Mouse (Mus musculus): ENCODE results near the gene Saxo1.

The Saxo1 gene

DNA sequence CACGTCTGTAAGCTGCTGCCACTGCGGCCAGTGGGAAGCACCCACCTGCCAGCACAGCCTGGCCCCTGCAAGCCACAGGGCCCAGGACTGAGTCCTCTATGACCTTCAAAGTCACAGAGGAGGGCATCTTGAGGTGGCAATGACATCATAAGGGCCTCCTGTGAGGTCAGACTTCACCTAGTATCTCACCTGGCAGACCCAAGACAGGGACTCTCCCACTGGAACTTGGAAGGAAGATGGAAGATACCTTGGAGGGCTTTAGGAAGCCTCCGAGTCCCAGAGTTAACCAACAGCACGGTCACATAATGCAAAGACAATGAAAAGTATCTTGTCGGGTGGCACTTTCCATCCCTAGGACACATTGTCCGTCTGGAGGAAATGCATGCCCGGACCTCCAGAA lies at the start of gene Saxo1:
Gene Saxo1, minus strand, starts transcription at position 101 of the 400 bp plus-strand sequence.
- DNase-seq: no peak

DNA sequence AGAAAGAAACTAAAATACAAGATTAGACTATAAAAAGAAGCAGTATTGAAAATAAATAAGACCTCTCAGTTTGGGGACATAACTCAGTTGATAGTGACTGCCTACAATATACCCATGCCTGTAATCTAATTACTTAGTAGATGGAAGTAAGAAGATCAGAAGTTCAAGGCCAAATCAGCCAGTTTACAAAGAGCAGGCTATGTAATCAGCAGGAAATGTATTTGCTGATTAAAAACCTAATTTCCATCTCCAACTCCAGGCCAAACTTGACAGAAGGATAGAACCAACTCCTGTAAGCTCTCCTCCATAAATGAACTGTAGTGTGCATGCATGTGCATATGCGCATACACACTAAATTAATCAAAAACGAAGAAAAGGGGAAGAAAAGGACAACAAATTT lies 33.2 kb upstream of the Saxo1 start:
- no peak for DNase-seq

DNA sequence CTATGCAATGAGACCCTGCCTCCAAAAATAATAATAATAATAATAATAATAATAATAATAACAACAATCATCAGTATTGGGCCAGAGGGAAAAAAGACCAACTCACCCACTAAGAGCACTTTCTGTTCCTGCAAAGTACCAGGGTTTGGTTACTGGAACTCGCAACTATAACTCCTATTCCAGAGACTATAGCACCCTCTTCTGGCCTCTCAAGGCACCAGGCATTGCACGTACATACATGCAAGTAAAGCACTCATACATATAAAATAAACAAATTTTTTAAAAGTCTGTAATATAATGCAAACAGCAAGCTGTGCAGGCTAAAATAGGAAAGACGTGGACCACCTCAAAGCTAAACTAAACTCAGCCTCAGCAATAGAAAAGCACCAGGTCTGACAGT lies 30.1 kb upstream of the Saxo1 start:
- DNase-seq: peak; percentile 16 to 28

DNA sequence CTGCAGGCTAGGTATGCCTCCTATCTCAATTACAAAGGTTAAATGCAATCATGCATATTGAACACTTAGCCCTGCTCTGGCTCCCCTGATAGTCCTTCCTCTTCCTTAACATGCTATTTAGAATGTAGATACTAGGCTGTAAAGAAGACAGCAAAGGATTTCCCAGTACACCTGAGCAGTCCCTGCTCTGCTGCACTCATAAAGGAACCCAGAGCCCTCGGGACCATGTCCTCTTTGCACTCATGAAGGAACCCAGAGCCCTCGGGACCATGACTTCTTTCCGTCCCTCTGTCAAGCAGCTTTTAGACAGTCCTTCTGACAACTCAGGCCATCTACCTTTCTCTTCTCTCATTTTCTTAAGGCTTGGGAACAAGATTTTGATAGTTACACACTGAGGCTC lies 22.5 kb upstream of the Saxo1 start:
- DNase-seq: no peak

GRCm38 (mm10) chr4:86580056-86580455 lies 21.9 kb upstream of the Saxo1 start:
- DNase-seq: no peak

GRCm38 (mm10) chr4:86576630-86577225 lies 18.6 kb upstream of the Saxo1 start:
- no peak for DNase-seq

- DNase-seq: peak; percentile 59 to 69
Measured at GRCm38 (mm10) chr4:86576120-86576541, 18.0 kb upstream of the Saxo1 start.

GRCm38 (mm10) chr4:86575283-86575983 lies 17.3 kb upstream of the Saxo1 start, which contains the start of gene Rraga:
Rraga (plus strand) TSS chr4:86575668.
- DNase-seq: peak; percentile 98 to 99

GRCm38 (mm10) chr4:86574939-86575282 lies 16.8 kb upstream of the Saxo1 start:
- peak in 1 of 2 experiments; percentile 13 for DNase-seq

DNA sequence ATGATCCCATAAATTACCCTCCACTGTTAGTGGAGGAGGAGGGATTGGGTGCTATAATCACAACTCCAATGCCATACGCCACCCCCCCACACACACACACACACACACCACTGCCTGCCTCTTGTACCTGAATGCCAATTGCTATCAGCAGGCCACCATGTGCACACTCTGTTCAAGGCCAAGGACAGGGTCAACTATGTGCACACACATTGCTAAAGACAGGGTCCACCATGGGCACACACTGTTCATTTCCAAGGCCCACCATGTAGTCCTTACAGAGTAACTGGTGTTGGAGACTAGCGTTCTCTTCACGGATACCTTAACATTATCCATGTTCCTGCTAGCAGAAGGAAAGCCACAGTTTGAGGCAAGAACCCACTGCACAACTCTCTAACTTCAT lies 2.9 kb upstream of the Saxo1 start:
- no peak for DNase-seq

- no peak for DNase-seq
Measured at GRCm38 (mm10) chr4:86559006-86559405, 878 bp upstream of the Saxo1 start.

DNA sequence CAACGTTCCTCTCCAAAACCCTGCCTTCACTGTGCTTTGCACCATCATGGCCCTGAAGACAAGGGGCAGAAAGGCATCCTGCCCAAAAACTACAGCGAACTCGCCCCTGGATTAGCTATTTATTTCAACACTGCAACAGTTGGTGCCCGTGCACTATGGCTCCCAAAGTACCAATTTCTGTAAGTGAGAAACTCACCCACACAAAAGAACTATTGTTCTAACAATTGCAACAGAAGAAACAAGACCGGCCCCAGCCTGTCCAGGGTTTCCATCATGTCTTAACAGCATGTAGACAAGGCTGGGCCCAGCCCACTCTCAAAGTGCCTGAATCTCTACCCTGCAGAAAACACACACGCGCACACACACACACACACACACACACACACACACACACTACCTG lies 757 bp downstream of the Saxo1 start:
- no peak for DNase-seq

DNA sequence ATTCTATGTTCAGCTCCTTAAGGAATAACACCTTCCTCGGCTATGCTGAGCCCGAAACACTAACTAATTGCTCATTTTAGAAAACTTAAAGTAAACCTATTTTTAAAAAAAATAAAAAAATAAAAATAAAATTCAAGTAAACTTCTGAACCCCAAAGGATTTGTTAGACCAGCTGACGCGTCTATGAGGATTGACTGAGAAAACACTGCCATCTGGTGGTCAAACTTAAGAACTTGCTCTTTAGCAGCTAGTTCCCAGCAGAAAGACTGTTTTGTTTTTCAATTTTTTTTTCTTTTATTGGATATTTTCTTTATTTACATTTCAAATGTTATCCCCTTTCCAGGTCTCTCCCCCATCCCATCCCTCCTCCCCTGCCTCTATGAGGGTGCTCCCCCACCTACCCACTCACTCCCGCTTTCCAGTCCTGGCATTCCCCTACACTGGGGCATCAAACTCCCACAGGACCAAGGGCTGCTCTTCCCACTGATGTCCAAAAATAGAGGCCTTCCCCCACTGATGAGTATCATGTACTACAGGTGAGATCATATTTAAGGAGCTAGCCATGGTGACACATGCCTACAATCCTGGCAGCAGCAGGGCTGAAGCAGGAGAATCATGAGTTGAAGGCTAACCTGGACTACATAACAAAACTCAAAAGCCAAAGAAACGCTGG lies 3.0 kb downstream of the Saxo1 start:
- DNase-seq: peak; percentile 60 to 76

DNA sequence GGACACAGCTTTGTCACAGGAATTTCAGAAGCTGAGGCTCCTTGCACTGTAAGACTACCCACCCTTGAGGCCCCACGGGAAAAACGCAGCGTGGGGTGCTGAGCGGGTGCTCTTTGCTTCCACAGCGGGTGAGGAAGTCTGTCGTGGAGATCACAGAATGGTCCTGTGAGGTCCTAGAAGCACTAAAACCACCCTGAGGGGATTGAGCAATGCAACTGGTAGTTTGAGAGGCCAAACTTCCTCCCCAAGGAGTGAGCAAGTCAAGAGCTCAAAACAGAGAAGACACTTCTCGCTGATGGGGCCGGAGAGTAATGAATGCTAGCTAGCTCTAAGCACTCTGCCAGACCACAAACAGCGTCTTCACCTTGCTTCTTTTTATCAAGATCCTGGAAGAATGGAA lies 9.8 kb downstream of the Saxo1 start:
- DNase-seq: no peak

DNA sequence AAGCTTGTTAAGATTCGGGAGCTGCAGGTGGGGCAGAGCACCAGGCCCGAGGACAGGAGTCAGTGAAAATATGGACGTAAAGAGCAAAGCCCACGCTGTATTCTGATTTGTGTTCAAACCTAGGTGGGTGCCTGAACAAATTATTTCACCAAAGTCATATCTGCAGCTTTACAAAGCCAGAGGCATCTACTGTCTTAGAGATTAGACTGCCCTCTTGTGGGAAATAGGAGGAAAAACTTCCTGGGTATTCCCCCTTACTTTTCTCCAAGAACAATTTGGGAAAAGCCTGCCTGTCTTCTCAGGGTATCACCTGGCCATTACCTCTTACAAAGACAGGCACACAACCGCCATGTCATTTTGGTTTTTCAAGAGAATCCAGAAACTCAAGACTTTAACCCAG lies 12.5 kb downstream of the Saxo1 start:
- DNase-seq: peak in 1 of 2 experiments; percentile 46

GRCm38 (mm10) chr4:86543999-86544398 lies 14.1 kb downstream of the Saxo1 start:
- no peak for DNase-seq

DNA sequence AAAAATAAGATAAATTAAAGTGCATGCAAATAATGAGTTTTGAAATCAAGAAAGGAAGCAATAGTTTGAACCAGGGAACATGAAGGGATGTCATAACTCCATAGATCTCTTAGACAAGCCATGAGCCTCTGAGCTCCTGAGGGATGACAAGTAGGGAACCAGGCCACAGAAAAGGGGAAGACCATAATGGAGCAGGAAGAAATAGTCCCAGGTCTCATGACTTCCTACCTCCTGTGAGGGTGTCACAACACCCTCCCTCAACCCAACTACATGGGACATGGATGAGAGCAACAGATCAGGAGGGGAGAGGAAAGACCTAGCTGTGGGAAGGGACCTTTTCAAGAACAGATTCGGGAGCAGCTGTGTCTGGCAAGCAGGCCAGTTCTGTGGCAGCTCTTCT lies 16.6 kb downstream of the Saxo1 start:
- DNase-seq: no peak

DNA sequence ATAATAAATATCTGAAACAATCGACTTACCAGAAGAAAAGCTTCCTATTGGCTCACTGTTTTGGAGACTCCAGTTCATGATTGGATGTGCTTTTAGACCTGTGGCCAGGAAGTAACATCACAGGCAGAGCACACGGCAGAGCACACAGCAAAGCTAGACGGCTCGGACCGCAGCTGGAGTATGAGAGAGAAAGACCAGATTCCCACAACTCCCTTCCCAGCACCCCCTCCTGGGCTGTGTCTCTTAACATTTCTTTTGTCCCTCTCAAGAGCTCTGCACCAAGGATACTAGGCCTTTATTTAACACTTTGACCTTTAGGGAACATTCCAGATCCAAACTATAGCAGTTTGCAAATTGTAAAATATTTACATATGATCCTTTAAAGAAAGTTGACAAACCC lies 19.2 kb downstream of the Saxo1 start:
- DNase-seq: no peak

DNA sequence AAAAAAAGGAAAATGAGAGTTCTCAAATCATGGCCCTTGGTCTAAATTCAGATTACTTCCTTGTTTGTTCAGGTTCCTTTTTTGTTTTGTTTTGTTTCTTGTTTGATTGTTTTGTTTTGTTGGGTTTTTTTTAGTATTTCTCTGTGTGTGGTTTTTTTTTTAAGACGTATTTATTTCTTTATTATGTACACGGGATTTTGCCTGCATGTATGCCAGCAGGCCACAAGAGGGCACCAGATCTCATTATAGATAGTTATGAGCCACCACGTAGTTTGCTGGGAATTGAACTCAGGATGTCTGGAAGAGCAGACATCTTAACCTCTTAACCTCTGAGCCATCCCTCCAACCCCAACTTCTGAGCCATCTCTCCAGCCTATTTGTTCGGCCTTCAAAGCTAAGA lies 20.2 kb downstream of the Saxo1 start:
- DNase-seq: peak; percentile 59 to 62

GRCm38 (mm10) chr4:86534091-86534481 lies 24.0 kb downstream of the Saxo1 start:
- no peak for DNase-seq

- no peak for DNase-seq
Measured at GRCm38 (mm10) chr4:86533406-86534090, 24.6 kb downstream of the Saxo1 start.

- DNase-seq: peak; percentile 26 to 44
Measured at GRCm38 (mm10) chr4:86529161-86529560, 29.0 kb downstream of the Saxo1 start.
